Mouse (Mus musculus) mouse trophoblast stem cell (cell line): ENCODE results near the gene Sdk2.

ENCODE experiments used
- in situ Hi-C, 2 experiments: fragments of 300-500 bp; cut with MseI, MboI; formaldehyde crosslinking; loops; 2 replicates in 1 of 2; 3 replicates in 1 of 2; pipeline ENCODE4 v1.15.1; 2025

Sdk2 gene

DNA sequence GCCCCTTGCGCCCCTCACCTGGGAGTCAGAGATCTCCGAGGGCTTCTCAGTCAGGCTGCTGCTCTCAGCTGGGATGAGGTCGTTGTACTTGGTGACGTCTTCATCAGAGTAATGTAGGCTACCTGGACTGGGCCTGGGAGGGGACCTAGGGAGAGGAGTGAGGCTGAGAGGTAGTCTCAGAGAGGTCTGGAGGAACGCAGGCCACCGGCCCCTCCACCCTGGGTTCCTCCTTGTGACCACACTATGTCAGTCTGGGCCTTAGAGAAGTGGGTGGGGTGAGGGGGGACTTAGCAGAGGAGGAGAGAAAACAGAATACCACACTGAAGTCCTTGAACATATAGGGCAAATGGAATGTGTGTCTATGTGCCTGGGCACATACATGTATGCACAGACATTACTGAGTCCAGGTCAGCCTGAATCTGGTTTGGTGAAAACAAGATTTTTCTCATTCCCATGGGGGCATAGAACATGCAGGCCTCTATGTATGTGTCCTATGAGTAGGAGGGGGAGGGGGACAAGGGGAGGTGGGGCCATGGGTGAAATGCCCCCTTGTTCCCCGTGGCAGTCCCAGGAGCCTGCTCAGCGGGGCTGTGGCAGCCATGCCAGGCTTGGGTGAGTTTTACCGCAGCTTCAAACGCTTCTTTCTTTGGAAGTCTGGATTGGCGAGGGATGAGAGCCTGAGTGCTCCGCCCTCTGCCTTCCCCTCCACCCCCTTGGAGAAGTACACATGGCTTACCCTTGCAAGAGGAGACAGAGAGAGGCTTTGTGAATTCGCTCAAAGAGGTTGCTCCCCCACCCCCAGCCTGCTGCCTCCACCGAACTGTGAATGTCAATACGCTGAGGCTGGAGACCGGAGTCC is 275.3 kb downstream of the Sdk2 start:
- in situ Hi-C loops, result no loop called here

DNA sequence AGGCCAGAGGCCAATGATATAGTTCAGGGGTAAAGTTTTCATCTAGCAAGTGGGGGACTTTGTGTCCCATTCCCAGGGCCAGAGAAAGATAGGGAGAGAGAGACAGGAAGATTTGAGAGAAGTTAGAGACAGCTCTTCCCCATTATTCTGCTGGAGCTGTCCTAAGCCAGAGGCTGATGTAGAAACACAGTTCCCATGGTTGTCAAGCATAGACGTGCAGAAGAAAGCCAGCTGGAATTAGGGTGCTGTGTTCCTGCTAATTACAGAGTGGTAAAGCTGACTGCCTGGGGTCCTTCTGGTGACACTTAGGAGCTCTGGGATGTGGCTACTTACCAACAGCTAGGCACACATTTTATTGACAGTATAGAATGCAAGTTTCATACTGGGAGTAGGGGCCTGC is 277.7 kb downstream of the Sdk2 start:
- in situ Hi-C loops, result no loop called here

DNA sequence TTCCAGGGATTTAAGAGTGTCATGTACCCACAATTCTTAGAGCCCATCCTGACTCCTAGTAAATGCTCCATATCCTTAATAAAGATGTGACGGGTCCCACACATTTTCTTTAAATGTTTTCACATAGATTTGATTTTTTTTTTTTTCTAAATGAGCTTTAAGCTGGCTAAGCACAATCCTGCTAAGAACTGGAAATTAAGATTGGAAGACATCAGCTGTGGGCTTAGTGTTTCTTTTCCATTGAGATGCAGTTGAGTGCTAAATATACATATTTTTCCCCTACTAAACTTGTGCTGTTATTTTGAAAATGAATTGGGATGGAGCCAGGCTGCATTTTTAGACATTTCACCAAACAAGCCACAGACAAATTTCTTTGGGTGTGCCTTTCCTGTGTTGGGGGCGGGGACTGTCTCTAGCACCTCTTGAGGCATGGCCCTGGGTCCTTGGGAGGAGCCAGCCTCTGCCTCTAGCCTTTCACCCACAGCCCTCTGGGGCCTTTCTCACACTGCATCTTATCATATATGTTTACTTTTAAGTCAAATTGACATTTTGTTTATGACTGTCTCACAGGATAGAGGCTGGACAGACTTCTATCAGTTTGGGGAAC is 278.6 kb downstream of the Sdk2 start:
- in situ Hi-C loops, result no loop called here

DNA sequence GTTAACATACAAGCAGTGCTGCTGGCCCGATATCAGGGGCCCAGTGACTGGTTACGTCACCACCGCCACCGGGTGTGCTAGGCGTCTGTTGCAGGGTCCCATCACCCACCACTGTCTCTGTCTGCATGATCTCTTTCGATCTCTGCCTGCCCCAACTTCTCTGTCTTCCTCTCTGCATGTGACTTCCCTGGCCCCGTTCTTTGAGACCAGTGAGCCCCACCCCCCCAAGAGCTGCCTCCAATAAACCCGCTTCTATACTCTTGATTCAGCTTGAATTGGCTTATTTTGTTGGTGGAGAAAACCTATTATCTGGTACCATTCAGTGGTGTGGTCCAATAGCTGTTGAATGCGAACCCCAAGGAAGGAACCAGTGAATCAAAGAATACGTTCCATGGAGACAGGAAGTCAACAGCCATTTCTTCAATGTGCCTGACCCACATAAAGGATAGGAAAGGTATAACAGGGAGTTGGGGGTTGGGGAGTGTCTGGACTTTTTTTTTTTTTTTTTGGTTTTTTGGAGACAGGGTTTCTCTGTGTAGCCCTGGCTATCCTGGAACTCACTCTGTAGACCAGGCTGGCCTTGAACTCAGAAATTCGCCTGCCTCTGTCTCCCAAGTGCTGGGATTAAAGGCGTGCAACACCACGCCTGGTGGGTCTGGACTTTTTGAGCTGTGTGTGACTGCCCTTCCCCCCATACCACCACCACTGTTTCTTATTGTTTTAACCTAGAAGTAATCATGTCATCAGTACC is 279.2 kb downstream of the Sdk2 start:
- in situ Hi-C loops, result no loop called here

DNA sequence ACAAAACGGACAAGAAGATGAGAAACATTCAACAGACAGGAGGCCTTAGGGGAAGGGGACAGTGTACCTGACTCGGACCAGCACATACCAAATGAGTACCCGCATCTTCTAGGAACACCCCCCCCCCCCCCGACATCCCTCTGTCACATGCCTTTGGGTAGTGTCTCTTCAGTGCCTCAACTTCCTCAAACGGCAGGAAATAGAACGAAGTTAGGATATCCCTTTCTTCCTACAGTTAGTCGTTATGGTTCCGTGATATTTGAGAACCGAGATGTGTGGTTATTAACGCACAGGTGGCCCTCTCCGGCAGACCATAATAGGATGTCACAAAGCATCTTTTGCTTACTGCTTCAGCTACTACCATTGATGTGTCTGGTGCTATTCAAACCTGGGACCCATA is 279.8 kb downstream of the Sdk2 start:
- in situ Hi-C loops, result no loop called here

DNA sequence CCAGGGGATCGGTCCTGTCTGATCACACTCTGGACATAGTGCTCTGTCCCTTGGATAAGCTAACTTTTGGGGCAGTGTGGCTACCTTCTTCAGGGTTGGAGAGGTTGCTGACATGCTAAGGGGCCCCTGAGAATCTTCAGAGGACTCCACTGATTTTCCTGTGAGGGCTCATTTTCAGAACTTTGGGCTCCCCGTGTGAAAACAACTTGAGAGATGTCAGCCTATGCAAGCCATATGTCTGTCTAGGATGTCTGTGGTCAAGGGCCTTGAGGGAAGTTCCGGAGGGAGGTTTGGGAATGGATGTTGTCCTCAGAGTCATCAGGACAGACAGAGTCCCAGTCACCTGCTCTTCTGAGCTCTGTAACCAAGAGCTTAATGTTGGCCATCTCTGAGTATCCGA is 280.5 kb downstream of the Sdk2 start:
- in situ Hi-C loops, result no loop called here

DNA sequence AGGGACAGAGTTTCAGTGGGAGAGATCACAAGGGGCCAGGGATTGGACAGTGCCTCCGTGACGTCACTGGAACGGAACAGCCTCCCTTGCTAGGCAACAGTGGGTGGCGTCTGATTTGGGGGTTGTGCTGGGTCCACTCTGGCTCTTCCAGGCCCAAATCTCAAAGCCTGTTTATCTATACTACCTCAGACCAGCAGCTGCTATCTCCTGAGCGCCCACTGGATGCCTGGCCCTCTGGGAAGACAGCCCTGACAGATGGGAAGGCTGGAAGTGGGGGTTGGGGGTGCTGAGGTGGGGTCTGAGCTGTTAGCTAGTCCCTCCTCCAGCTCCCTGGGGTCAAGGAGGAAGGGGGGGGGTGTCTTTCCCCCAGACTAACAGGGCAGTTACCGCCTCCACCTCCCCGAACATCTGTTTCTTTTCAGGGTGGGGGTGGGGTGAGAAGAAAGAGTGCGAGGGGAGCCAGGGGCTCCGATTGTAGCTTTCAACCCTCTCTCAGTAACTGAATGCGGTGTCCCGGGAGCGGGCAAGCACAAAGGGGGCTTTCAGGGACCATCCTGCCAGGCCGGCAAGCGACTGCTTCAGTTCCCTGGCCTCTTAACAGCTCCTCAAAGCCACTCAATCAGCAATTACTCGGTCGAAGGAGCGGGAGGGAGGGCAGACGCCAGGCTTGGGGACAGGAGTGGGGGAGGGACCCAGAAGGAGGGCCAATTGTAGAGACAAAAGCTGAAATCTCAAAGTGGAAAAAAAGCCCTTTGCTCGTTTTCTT is 281.3 kb downstream of the Sdk2 start:
- in situ Hi-C loops, result no loop called here

DNA sequence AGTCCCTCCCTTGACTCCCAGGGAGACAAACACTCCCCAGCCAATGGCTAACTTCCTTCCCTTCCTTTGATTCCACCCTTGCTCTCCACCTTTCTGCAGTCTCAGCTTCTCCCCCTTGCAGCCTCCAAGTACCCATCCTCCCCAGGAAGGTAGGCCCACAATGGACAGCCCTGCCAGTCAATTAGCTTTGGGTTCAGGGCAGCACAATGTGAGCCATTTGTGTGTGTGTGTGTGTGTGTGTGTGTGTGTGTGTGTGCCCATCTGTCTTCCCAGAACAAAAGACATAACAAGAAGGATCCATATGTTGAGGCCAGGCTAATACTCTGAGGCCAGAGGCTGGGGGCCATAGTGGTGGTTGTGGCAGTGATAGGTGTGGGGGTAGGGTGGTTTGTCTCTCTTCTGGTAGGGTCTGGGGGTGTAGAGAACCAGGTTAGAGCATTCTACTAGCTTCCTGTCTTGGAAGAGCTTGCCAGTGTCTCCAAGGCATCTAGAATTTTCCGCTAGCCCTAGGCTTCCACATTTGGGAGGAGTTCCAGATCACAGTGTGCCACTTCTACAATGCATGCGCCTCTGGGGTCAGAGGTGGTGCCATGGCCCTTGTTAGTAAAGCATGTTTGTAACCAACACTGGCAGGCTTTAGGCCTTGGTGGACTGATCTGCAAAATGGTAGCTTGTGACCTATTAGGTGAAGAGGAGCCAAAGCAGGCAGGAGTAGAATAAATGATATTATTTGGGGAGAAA is 282.0 kb downstream of the Sdk2 start:
- in situ Hi-C loops, result no loop called here

DNA sequence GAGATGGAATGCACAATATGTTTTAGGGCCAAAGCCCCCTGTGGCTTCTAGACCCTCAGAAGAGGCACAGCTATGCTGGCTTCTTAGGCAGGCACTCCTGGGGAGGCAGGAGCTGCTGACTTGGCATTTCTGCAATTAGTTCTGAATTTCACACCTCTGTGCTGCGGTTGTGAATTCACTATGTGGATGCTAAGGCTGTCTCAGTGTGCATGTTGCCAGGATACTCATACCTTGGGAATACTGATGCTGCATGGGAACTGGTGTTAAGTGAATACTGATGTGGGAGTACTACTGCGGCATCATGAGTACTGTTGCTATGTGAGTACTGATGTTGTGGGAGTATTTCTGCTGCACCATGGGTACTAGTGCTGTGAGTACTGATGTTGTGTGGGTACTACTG is 284.4 kb downstream of the Sdk2 start:
- in situ Hi-C loops, result no loop called here

DNA sequence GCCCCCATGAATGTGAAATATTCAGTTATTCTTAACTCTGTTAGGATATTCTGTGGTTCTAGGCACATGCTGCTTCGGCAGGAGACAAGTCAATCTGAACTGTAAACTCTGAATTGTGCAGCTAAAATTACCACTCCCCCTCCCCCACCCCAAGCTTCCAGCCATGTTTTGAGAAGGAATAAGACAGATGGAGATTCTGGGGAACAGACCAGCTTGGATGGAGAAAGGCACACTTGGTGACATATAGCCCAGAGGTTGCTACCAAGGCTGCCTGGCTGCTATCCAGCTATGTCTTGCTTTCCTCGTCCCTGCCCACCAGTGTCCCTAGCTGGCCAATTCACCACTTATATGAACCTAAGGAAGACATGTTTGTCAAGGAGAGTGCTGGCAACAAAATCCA is 284.8 kb downstream of the Sdk2 start:
- in situ Hi-C loops, result no loop called here

DNA sequence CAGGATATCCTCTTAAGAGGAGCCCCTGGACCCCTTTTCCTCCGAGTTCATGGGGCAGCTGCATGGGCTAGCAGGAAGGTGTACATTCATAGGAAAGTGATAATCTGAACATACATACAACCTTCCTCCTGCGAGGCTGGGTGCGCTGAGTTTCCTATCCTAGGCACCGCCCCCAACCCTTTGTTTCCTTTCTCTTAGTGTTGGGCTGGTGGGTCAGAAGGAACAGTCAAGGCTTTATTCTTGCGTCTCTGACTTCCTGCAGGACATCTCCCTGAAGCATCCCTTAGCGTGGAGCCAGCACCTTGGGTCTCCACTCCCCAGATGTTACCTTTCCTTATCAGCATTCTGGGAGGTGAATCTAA is 287.2 kb downstream of the Sdk2 start:
- in situ Hi-C loops, result no loop called here

DNA sequence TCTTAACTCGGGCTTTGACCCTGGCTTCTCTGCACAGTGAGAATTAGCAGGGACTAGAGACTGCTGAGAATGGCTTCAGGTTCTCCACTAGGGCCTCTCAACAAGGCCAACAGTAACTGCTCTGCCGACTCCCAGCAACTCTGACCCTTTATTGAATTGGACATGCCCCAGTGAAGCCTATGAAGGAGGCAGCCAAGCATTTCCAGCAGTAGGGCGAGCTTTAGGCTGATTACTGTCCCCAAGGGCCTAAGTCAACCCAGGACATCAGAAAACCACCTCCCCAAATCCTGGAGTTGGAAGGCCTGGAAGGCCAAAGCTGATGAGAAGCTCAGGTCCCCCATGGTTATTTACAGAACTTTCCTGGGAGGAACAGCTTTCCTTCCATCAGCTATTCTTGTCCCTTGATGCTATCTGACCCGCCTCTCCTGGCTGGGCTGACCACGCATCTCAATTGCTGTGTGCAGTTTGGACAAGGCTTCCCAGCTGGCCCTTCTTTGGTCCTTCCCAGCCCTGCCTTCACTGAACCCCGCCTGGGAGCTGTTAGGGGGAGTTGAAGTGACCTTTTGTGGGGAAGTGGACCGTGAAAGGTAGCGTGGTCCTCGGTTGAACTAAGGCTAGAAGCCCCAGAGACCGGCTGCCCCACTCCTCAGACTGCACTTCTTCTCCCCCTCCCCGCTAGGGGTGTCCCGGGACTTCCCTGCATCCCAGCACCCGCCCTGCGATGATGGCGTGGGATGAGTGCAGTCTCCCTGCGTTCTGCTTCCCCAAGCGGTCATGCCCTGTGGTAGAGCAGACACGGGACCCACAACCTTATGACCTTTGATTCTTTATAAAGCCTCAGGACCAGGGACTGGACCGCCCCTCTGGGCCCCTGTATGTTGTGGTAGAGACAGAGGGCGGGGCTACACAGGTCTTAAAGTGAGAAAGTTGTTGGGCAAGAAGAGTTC is 287.8 kb downstream of the Sdk2 start:
- in situ Hi-C loops, result no loop called here

DNA sequence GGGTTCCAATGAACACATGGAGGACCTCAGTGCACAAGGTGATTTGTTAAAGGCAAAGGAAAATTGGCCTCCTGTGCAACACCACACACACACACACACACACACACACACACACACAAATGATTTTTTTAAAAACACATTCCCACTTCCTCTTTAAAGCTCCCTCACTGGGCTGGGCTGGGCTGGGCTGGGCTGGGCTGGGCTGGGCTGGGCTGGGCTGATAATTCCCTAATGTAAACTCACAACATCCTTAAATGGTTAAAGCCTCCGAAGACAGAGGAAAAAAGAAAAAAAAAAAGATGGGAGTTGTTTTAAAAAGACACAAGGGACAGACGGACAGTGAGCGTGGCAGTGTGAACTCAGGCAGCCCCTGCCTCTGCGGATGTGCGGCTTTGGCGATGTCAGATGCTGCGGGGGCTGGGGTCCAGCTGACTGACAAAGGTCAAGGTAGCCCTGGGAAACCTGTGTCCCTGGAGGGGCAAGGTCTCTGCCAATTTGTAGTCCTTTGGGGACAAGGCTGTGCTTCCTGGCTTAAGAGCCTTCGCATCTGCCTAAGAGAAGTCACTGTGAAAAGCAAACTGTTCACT is 288.9 kb downstream of the Sdk2 start:
- in situ Hi-C loops, result no loop called here

DNA sequence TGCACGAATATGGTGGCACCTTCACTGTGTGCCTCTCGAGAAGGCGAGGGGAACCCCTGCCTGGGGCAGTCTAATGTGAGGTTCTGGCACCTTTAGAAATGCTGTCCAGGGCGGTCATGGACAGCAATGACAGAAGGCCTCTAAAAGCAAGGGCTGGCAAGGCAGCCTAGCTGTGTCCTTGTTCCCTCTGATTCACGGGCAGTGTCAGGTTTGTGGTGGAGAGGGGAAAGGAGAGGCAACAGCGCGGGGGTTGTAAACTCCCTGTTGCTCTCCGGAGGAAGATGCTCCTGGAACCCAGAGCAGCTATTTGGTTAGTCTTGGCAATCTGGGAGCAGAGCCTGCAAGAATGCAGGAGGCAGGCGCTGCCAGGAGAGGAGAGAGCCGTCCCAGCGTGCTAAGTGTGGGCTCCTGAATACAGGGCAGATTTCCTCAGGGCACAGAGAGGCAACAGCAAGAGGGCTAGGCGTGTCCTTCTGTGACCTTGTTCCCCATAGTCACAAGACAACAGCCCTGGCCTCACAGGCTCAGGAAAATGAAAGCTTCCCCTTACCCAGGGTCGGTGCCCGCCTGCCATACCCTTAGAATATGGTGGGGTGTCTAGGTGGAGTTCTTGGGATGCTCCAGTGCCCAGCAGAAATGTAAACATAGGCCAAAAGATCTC is 289.9 kb downstream of the Sdk2 start:
- in situ Hi-C loops, result no loop called here

DNA sequence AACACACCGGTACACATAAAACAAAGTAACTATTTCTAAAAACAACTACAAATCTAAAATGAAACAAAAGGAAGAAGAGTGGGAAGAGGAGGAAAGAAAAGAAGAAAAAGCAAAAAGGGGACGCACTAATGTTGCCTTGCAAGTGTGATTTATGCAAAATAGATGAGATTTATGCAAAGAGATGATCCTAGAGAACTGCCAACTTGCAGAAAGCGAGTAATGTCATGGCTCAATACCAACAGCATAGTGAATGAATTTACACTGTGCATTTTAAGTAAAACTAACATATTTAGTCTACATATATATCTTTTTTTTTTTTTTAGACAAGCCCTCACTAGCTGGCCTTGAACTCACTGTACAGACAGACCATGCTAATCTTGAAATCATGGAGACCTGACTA is 292.1 kb downstream of the Sdk2 start:
- in situ Hi-C loops, result no loop called here

DNA sequence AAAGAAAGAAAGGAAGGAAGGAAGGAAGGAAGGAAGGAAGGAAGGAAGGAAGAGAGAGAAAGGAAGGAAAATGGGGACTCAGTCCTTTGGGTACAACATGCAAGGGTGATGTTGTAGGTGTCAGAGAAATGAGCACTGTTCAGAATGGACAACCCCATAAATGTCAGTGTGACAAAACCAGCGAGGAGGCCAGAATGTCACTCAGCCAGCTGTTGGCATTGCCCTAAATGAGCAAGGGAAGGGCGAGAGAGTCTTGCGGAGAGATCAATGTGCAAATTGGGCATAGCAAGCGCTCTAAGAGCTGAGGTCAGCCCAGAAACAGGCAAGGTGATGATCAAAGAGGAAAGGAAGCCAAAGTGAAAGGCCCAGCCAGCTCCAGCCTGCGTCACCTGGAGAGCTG is 293.7 kb downstream of the Sdk2 start:
- in situ Hi-C loops, result no loop called here

DNA sequence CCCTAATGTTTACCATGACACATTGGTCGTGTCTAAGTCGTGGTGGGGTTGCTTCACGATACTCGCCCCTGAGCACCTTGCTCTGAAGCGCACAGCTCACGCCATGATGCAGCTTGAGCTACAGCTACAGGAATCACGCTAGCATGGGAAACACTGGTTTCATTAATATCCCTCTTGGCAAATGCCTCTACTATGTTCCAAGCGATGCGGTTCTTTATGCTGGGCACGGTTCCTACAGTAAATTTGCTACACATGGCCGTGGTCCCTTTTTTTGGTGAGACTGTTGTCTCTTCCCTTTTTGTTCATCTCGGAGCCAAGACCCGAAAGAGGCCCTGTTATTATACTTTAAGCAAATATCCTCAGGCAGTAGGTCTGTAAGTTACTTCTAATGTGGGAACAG is 295.7 kb downstream of the Sdk2 start:
- in situ Hi-C loops, result no loop called here

DNA sequence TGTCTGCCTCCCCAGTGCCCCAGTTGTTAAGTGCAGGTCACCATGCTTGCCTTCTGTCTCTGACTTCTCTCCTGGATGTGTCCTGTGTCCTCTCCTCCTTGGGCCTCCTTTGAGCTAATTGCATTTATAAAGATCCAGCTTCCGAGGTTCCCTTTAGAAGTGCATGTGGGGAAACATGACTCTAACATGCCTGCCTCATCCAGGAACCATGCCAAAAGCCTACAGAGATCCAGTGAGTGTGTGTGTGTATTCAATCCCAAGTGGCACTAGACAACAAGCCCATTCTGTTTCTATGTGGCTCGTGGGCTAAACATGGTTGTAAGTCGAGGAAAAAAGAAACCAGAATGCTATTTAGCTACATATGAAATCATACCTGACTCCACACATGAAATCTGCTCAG is 298.5 kb downstream of the Sdk2 start:
- in situ Hi-C loops, result no loop called here

DNA sequence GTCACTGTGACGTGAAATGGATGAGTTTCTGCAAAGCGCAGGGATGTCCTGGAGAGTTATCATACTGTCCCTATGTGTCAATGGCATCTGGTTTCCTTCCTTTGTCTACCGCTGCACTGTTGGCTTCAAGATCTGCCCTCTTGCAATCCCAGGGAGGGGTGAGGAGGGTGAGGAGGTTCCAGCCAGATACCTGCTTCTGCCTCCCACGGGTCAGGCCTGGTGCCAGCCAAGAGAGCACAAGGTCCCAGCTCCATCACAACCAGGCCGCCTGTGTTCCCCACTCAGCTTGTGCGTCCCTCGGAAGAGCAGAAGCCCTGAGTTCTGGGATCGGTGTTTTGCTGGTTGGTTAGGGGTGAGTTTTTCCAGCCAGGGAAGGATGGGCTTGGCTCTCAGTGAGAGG is 299.6 kb downstream of the Sdk2 start:
- in situ Hi-C loops, result no loop called here
